Mouse (Mus musculus): ENCODE measurements at regions not wholly inside any gene's neighbourhood (a gene's known extent, or its start where the extent isn't known, plus 50 kb on each side); places are given as distances from the start of the nearest gene placed in this dataset.

DNA sequence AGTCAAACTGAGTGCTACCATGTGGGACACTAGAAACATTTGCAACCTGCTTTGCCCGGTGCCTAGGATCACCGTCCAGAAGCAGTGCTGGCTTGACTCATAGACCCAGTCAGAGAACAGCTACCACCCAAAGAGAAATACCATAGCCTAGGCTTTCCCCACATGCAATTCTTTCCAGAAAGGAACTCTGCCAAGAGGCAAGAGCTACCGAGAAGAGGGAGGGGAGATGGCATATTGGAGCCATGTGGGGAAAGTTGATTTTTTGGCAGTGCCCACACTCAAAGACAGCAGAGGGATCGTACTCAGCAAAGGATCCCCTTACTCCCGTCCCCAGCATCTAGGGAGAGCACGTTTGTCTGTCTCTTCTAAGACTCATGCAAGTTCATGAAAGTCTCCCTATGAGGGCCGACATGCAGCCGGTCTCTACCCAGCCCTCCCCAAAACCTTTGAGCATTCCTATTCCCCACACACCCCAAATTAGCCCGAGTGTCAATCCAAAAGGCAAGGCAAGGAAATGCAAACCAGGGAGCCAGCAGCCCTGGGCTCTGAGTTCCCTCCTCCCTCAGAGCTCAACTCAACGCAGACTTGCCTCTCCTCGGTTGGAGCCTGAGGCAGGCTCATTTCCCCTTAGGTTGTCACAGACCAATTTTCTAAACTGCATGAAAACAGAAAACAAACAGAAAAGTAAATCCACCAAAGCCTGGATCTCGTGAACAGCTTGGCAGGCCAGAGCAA is 116.2 kb upstream of the Pkdcc start:
- TF ChIP-seq POLR2A (IDR thresholded peaks at IDR 0.05; ENCODE audit: extremely low read depth, insufficient read depth, low read length) (no peak), CTCF (IDR thresholded peaks at IDR 0.05; ENCODE audit: extremely low read depth, insufficient read depth, low read length) (no peak)

Data from cortical plate, adult 2 months (tissue).